Mouse (Mus musculus): Measurements from ENCODE around the gene Gm45808. TPM values are rescaled to one million over a fixed set of nuclear protein-coding genes. Genes with fewer than 3 reads are reported as not detected.
A peak's percentile ranks its signal among the peaks of the same experiment; 100 is the strongest.
"Not testable (repeated sequence)": the region's sequence is repeated elsewhere in the genome, so short reads cannot be mapped to it uniquely, and the experiment has no call there.

Gene Gm45808
- polyA plus RNA-seq, 1 experiment from 2014 or later: not detected

DNA sequence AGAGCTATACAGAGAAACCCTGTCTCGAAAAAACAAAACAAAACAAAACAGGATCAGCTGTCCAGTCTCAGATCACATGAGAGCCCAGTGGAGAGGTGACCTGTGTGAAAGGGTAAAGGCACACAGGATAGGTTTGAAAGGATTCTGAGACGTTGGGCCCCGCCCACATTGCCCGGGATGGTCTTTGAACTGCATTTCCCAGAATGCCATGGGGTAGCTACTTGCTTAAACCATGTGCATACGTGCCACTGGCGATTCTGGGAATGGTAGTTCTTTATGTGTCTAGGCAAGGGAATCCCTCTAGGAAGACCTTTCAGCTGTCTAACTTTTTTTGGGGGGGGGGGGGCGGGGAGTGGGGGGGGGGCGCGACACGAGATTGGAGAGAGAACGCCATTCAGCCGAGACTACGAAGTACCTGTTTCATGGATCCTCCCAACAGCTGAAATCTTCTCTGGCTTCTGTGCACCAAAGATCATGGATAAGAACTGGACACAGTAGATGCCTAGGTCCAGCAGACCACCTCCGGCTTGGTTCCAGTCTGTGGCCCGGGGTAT is 5.2 kb downstream of the Gm45808 start, which contains the start of gene Tulp2:
Tulp2 (plus strand) TSS at position 504 of the 554 bp plus-strand sequence.
- Histone ChIP-seq H3K27me3 (ENCODE audit: control insufficient read depth, insufficient read depth, low read length) (no peaks in the 10 kb centered on the region), H3K4me1 (ENCODE audit: control insufficient read depth, insufficient read depth, low read length) (no peaks in the 10 kb centered on the region), H3K36me3 (ENCODE audit: control insufficient read depth, insufficient read depth, low read length) (no peaks in the 10 kb centered on the region), H3K4me2 (no peak within 1 kb of the TSS), H3K27ac (ENCODE audit: low read depth, low read length) (no peak within 1 kb of the TSS), H3K9ac (ENCODE audit: low read length) (no peak within 1 kb of the TSS), H3K4me3 (ENCODE audit: low read depth, low read length) (no peak within 1 kb of the TSS), H3K9me3 (ENCODE audit: control insufficient read depth, low read length) (no peaks in the 10 kb centered on the region)
- ATAC-seq (ENCODE audit: low FRiP score): peak; percentile 77
- WGBS: 57% methylated on average over 15 of the region's 15 CpGs
- peak; percentile 90 for DNase-seq (ENCODE audit: low spot score, missing footprints)

DNA sequence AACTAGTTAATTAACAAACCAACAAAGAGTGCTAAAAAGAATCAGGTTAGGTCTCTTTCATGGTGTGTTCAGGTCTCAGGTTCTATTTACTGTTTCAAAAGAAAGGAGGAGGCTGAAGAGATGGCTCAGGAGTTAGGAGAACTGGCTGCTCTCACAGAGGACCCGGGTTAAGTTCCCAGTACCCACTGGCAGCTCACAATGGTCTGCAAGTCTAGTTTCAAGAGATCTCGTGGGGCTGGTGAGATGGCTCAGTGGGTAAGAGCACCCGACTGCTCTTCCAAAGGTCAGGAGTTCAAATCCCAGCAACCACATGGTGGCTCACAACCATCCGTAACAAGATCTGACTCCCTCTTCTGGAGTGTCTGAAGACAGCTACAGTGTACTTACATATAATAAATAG is 6.3 kb downstream of the Gm45808 start:
- not testable (repeated sequence) for H3K9me3 ChIP-seq (ENCODE audit: control insufficient read depth, low read length); H3K4me3 ChIP-seq (ENCODE audit: low read depth, low read length); H3K9ac ChIP-seq (ENCODE audit: low read length); H3K4me2 ChIP-seq; H3K4me1 ChIP-seq (ENCODE audit: control insufficient read depth, insufficient read depth, low read length); ATAC-seq (ENCODE audit: low FRiP score); H3K27ac ChIP-seq (ENCODE audit: low read depth, low read length); DNase-seq (ENCODE audit: low spot score, missing footprints); H3K27me3 ChIP-seq (ENCODE audit: control insufficient read depth, insufficient read depth, low read length); H3K36me3 ChIP-seq (ENCODE audit: control insufficient read depth, insufficient read depth, low read length)
- WGBS: 76% methylated on average over 3 of the region's 4 CpGs

DNA sequence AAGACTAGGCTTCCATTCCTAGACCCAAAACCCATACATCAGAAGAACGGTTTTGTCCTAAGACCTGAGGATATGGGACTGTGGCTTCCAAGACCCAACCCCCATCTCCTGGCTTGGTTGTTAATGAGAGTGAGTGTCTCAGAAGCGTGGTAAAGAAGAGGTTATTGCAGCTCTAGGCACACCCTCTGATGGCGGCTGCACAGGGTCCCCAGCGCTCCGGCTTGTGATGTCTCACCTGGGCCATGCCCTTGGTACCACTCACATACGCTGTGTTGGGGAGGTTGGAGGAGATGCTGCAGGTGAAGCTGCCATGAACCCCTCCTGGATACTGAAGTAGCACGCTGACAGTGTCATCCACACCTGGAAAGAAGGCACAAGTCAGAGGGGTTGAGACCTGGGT is 7.8 kb downstream of the Gm45808 start:
- DNase-seq (ENCODE audit: low spot score, missing footprints): no peak
- H3K9ac ChIP-seq (ENCODE audit: low read length): no peak overlapping the region
- no peaks in the 10 kb centered on the region for H3K9me3 ChIP-seq (ENCODE audit: control insufficient read depth, low read length)
- H3K4me3 ChIP-seq (ENCODE audit: low read depth, low read length): no peak overlapping the region
- no peak overlapping the region for H3K4me2 ChIP-seq
- 96% methylated on average over 7 of the region's 7 CpGs for WGBS
- no peaks in the 10 kb centered on the region for H3K36me3 ChIP-seq (ENCODE audit: control insufficient read depth, insufficient read depth, low read length)
- no peaks in the 10 kb centered on the region for H3K4me1 ChIP-seq (ENCODE audit: control insufficient read depth, insufficient read depth, low read length)
- no peak overlapping the region for H3K27ac ChIP-seq (ENCODE audit: low read depth, low read length)
- no peaks in the 10 kb centered on the region for H3K27me3 ChIP-seq (ENCODE audit: control insufficient read depth, insufficient read depth, low read length)
- ATAC-seq (ENCODE audit: low FRiP score): no peak

DNA sequence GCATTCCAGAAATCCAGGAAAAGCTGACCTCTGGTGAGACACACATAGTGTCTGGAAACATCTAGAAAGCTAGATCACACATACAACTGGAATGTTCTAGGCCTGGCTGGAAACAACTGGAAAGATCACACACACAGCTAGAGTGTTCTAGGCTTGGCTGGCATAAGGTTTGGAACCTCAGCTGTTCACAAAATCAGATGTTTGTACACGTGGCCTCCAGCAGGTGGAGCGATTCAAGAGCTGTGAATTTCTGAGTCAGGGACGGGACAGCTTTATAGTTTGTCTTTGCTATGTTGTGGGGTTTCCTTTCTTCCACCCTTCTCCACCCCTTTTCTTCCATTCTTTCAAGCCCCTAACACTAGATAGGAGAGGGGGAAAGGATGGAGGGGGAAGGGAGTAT is 9.6 kb downstream of the Gm45808 start:
- ATAC-seq (ENCODE audit: low FRiP score) (no peak), DNase-seq (ENCODE audit: low spot score, missing footprints) (peak; percentile 83)
- Histone ChIP-seq H3K9me3 (ENCODE audit: control insufficient read depth, low read length) (no peaks in the 10 kb centered on the region), H3K4me2 (no peak overlapping the region), H3K27me3 (ENCODE audit: control insufficient read depth, insufficient read depth, low read length) (no peaks in the 10 kb centered on the region), H3K27ac (ENCODE audit: low read depth, low read length) (no peak overlapping the region), H3K9ac (ENCODE audit: low read length) (no peak overlapping the region), H3K36me3 (ENCODE audit: control insufficient read depth, insufficient read depth, low read length) (no peaks in the 10 kb centered on the region), H3K4me1 (ENCODE audit: control insufficient read depth, insufficient read depth, low read length) (no peaks in the 10 kb centered on the region), H3K4me3 (ENCODE audit: low read depth, low read length) (no peak overlapping the region)
- WGBS: 23% methylated on average over 3 of the region's 3 CpGs

DNA sequence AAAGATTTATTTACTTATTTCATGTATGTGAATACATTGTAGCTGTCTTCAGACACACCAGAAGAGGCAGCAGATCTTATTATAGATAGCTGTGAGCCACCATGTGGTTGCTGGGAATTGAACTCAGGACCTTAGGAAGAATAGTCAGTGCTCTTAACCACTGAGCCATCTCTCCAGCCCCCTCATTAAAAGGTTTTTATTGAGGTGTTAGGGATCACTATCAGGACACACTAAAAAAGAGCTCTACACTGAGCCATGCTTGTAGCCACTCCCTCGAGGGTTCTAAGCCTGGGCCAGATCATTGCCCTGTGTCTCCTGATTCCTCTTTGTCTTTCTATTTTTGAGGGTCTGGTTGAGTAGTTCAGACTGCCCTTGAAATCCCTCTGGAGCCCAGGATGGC is 10.2 kb downstream of the Gm45808 start:
- 37% methylated on average over 1 of the region's 1 CpGs for WGBS
- peak; percentile 71 for DNase-seq (ENCODE audit: low spot score, missing footprints)
- no peak overlapping the region for H3K4me3 ChIP-seq (ENCODE audit: low read depth, low read length)

DNA sequence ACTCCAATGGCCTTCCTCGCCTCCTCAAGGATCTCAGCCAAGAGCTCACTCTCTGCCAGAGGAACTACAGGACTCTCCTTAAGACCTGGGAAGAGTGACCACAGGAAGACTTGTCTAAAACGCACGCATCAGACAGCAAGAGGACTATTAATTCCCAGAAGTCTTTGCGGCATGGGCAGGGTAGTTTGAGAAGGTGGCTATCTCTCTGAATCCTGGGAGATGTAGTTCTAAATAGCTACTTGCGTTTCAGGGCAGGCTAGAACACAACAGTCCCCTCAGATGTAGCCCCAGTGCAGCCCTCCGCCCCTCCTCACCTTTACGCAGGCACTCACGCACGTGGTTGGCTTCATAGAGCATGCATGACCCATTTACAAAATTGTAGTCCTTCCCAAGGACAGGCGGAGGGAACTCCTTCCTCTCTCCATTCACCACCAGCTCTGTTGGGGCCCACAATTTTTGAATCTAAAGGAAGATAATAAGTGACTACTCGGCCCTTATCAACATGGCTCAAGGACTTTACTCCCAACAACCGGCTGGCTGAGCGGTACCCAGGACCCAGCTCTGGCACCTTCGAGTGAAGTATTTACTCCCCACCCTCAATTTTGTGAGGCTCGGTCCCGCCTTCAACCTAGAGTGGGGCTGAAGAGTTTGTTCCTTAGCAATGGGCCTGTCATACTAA is 11.2 kb downstream of the Gm45808 start:
- Histone ChIP-seq H3K4me1 (ENCODE audit: control insufficient read depth, insufficient read depth, low read length) (no peaks in the 10 kb centered on the region), H3K9ac (ENCODE audit: low read length) (no peak overlapping the region), H3K27me3 (ENCODE audit: control insufficient read depth, insufficient read depth, low read length) (no peaks in the 10 kb centered on the region), H3K36me3 (ENCODE audit: control insufficient read depth, insufficient read depth, low read length) (no peaks in the 10 kb centered on the region), H3K4me2 (no peak overlapping the region), H3K27ac (ENCODE audit: low read depth, low read length) (no peak overlapping the region), H3K4me3 (ENCODE audit: low read depth, low read length) (no peak overlapping the region), H3K9me3 (ENCODE audit: control insufficient read depth, low read length) (no peaks in the 10 kb centered on the region)
- ATAC-seq (ENCODE audit: low FRiP score) (no peak), DNase-seq (ENCODE audit: low spot score, missing footprints) (peak; percentile 71)
- WGBS: 76% methylated on average over 16 of the region's 16 CpGs

More for the DNA sequence above, 10.2 kb downstream of the Gm45808 start:
- no peaks in the 10 kb centered on the region for H3K4me1 ChIP-seq (ENCODE audit: control insufficient read depth, insufficient read depth, low read length)
- no peaks in the 10 kb centered on the region for H3K36me3 ChIP-seq (ENCODE audit: control insufficient read depth, insufficient read depth, low read length)
- no peak overlapping the region for H3K27ac ChIP-seq (ENCODE audit: low read depth, low read length)
- no peak for ATAC-seq (ENCODE audit: low FRiP score)
- no peaks in the 10 kb centered on the region for H3K27me3 ChIP-seq (ENCODE audit: control insufficient read depth, insufficient read depth, low read length)
- no peaks in the 10 kb centered on the region for H3K9me3 ChIP-seq (ENCODE audit: control insufficient read depth, low read length)
- H3K4me2 ChIP-seq: no peak overlapping the region
- no peak overlapping the region for H3K9ac ChIP-seq (ENCODE audit: low read length)

DNA sequence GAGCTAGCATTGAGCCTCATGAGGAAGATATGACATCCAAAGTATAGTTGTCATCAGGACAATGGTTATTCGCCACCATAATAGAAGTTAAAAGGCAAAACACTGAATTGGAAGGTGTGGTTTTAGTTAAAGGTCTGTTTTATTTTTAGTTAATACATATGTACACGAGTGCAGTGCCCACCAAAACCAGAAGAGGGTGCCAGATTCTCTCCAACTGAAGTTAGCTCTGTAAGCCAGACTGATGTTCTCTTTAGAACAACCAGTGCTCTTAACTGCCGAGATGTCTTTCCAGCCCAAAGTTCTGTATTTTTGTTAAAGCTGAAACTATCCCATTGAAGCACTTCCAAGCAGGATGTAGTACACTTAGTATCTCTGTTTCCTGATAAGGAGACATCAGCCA is 15.7 kb downstream of the Gm45808 start:
- Histone ChIP-seq H3K36me3 (ENCODE audit: control insufficient read depth, insufficient read depth, low read length) (no peaks in the 10 kb centered on the region), H3K27me3 (ENCODE audit: control insufficient read depth, insufficient read depth, low read length) (no peaks in the 10 kb centered on the region), H3K27ac (ENCODE audit: low read depth, low read length) (no peak overlapping the region), H3K9me3 (ENCODE audit: control insufficient read depth, low read length) (no peaks in the 10 kb centered on the region), H3K4me3 (ENCODE audit: low read depth, low read length) (no peak overlapping the region), H3K4me1 (ENCODE audit: control insufficient read depth, insufficient read depth, low read length) (peaks cover 5% of the 10 kb centered on the region), H3K9ac (ENCODE audit: low read length) (no peak overlapping the region), H3K4me2 (no peak overlapping the region)
- ATAC-seq (ENCODE audit: low FRiP score): no peak
- DNase-seq (ENCODE audit: low spot score, missing footprints): peak; percentile 98
- 16% methylated on average over 3 of the region's 3 CpGs for WGBS

DNA sequence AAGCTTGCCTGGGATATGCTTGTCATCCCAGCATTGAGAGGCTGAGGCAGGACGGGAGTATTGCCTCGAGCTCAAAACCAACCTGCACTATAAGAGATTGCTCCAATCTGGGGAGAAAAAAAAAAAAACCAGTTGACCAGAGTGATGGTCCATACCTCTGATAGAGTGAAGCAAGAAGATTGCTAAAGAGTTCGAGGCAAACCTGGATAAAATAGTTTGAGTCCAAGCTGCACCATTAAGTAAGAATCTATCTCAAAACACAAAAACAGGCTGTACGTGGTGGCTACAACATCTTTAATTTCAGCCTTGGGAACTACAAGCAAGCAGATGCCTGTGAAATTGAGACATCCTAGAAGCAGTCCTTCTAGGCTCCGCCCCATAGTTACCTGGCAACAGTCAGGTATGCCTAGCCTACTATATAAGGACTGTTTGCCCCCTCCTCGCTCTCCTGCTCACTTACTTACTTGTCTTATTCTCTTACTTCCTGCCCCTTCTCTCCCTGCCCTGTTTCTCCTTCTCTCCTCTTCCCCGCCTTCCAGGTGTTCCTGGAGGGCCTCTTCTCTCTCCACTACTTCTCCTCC is 19.4 kb downstream of the Gm45808 start:
- 33% methylated on average over 7 of the region's 7 CpGs for WGBS
- Histone ChIP-seq H3K4me3 (ENCODE audit: low read depth, low read length) (peak overlapping the region; percentile 87), H3K27me3 (ENCODE audit: control insufficient read depth, insufficient read depth, low read length) (no peaks in the 10 kb centered on the region), H3K36me3 (ENCODE audit: control insufficient read depth, insufficient read depth, low read length) (peaks cover 6% of the 10 kb centered on the region; the same call in 1 of the 2 replicates), H3K4me1 (ENCODE audit: control insufficient read depth, insufficient read depth, low read length) (peaks cover 12% of the 10 kb centered on the region), H3K27ac (ENCODE audit: low read depth, low read length) (no peak overlapping the region), H3K9ac (ENCODE audit: low read length) (peak overlapping the region; percentile 88; the same call in 1 of the 2 replicates), H3K4me2 (peak overlapping the region; percentile 95), H3K9me3 (ENCODE audit: control insufficient read depth, low read length) (no peaks in the 10 kb centered on the region)
- no peak for DNase-seq (ENCODE audit: low spot score, missing footprints)
- no peak for ATAC-seq (ENCODE audit: low FRiP score)
